Mouse (Mus musculus) mature B cell (primary cell): Measurements from ENCODE around the gene Tgtp1.
"Not testable (repeated sequence)": the region's sequence is repeated elsewhere in the genome, so short reads cannot be mapped to it uniquely, and the experiment has no call there.

Experiments used
- in situ Hi-C: fragments of 300-500 bp; cut with MboI; formaldehyde crosslinking; loops from 2 replicates; pipeline ENCODE4 v1.14.3; 2019

The Tgtp1 gene

DNA sequence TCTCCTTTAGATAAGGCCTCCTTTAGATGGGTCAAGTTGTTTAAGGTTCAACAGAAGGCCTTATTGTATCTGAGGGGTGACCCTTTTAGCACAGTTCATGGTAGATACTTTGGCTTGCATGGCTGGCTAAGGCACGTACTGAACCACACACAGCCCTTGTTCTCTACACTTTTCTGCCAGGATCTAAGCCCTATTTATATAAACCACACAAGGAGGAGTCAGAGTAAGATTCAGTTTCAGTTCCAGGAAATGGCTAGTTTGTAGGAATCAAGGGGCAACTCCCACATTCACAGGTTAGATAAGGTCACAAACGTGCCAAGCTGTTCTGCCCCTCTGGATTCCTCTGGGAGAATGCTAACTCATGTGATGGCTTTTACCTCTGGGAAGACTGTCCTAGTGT is at the start of gene Tgtp1:
TSS of gene Tgtp1 (minus strand) at position 155 of the 400 bp plus-strand sequence.
- in situ Hi-C loops = not testable (repeated sequence)

DNA sequence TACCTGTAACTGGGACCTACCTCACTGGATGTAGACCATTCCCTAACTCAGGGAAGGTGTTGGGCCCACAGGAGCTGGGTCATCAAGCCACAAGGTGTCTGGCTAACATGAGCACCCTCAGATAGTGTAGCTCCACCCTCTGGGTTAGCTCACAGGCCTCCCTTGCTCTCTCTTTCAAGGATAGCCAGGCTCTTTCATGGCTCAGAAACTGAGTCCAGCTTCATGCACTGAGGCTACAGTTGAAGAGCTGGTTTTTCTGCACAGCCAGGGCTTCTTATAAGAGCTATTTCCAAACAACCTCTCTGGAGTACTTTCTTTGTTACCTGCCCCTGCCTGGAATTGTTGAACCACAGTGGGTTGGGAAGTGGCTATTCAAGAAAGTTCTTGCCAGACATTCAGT is 18.1 kb upstream of the Tgtp1 start:
- in situ Hi-C loops = not testable (repeated sequence)

DNA sequence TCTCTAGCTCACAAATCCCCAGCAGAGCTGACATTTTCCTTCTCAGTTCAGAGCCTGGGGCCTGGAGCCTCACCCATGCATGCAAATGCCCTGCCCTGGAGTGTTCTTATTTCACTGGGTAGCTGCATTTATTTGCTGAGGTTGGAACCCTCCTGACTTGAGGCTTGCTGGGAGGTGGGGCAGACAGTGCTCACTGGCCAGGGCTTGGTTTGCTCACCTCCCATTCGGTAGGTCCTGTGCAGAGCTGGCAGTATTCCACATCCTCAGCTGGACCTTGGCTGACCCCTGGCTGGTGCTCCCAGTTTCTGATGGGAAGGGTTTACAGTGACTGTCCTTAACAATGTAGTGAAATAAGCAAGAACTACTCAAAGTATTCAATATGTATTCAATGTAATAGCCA is 12.8 kb upstream of the Tgtp1 start:
- in situ Hi-C loops = not testable (repeated sequence)

DNA sequence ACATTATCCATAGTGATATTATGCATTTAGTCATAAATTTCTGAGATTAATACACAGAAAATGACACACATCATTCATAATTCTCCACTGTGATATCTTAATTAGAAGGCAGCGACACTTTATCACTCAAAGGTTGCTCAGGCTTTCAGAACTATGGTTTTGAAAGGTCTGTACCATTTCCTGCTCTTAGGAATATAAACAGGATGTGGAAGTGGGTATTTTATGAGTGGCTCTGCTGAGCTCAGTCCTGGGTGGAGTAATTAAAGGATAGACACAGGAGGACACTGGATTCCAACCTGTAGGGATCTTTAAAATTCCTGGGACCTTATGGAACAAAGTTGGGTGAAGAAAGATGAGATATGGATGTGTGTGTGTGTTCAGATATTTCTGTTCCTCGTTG is 12.3 kb upstream of the Tgtp1 start:
- in situ Hi-C loops = not testable (repeated sequence)

DNA sequence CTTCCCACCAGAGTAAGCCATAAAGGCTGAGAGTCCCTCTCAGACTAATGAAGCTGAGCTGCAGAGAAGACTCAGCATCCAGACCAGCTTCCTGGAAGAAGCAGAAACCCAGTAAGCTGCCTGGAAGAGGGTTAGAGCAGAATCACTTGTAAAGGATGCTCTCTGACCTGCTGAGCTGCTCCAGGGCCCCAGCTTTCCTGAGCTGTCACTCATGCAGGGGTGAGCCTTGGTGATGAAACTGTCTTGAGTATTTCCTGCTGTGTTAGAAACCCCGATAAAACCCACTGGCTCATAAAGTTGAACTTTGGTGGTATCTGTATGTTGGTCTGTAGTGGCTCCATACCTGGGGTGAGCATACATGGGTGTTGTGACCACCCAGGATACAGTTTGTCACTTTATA is 6.4 kb upstream of the Tgtp1 start:
- in situ Hi-C loops = not testable (repeated sequence)

DNA sequence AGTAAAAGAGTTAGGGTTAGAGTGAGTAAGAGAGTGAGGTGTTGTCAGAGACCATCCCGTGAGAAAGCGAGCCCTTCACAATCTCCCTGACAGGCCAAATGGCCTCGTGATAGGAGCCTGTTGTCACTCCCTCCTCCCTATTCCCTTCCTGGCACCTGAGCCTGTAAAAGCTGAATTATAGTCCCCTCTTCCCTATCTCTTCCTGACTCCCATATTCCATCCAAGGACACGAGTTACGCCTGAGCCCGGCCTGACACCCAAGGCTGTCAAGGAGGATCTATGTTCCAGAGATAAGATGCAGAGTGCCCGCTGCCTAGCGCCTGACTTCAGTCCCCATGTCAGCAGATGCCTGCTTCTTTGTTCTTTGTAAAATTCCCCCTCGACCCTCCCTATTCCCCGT is 676 bp downstream of the Tgtp1 start:
- in situ Hi-C loops = not testable (repeated sequence)

DNA sequence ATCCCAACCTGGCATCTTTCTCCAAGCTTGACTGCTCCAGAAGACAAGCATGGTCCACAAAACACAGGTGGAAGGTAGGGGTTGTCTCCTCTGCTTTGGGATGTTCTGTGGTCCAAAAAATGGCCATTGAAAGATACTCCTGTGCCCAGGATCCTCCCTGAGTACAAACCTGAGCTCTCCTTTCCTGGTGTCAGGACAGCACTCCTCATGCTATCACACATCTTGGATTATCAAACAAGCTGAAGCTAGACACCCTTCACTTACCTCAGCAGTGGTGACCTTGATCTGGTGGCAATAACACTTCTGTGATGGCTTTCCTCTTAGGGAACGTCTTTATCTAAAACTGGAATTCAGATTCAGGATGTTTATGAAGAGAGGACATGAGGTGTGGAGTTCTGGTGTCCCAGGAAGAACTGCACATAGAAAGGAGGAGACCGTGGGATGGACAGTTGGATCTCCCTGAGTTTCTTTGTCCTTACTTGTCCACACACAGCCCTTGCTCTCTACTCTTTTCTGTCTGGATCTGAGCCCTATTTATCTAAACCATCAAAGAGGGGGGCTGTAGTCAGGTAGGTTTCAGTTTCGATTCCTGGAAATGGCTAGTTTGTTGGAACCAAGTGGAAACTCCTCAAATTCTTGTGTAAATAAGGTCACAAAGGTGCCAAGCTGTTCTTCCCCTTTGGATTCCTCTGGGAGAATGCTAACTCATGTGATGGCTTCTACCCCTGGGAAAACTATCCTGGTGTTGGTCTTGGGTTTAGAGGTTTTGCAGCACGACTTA is 2.0 kb downstream of the Tgtp1 start, which contains the start of gene Gm12185:
TSS of gene Gm12185 (minus strand) at position 487 of the 781 bp plus-strand sequence.
- in situ Hi-C loops = not testable (repeated sequence)

DNA sequence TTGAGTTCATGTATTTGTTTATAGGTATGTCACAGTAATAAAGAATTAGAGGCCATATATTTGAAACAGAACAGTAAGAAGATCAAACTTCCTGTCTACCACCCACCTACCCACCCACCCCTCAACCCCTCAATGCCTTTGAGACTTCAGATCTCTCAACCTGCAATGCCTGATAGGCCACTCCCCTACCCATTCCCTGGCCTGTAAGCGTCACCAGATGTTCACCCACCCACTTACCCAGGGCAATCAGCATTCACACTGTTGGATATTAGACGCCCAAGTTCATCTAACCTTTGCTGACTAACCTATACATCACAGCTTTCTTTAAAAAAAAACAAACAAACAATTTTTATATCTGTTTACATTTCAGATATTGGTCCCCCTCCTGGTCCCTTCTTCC is 4.0 kb downstream of the Tgtp1 start:
- in situ Hi-C loops = not testable (repeated sequence)

DNA sequence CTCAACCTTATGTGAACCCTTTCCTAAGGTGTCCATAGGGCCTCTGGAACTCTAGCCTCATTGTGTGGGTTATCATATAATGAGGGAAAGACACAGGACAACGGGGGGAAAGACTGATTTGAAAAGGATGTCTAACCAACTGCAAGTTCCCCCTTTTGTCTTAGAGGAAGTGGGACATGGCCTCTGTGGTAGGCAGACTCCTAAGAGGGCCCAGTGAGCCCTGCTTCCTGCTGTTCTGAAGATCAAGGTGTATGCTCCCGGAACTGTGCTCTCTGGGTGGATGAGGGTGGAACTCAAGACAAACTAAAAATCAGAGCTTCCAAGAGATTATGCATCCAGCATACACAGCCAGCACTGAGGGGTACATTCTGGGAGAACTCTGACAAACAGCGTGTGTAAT is 5.8 kb downstream of the Tgtp1 start:
- in situ Hi-C loops = not testable (repeated sequence)

DNA sequence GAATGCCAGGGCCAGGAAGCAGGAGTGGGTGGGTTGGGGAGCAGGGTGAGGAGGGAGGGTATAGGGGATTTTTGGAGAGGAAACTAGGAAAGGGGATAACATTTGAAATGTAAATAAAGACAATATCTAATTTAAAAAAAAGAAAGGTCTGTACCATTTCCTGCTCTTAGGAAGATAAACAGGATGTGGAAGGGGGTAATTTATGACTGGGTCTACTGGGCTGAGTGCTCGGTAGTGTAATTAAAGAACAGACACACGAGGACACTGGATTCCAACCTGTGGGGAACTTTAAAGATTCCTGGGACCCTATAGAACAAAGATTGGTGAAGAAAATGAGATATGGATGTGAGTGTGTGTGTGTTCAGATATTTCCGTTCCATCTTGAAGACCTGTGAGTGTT is 11.1 kb downstream of the Tgtp1 start:
- in situ Hi-C loops = not testable (repeated sequence)

DNA sequence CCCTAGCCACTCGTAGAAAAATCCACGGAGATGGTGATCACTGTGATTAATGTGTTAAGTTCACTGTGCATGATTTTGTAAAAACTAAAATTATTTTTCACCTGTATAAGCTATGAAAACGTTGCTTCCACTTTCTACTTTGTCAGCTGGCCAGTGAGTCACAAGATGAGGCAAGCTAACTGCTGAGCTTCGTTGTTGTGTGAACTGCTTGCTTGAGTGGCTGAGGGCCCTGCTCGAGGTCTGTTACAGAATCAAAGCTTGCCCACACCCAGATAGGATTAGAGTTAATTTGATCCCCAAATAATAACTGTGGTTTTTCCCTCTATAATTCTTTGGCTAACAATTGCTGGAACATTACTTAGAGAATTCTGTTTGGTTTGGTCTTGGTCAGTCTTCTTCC is 13.9 kb downstream of the Tgtp1 start:
- in situ Hi-C loops = not testable (repeated sequence)

DNA sequence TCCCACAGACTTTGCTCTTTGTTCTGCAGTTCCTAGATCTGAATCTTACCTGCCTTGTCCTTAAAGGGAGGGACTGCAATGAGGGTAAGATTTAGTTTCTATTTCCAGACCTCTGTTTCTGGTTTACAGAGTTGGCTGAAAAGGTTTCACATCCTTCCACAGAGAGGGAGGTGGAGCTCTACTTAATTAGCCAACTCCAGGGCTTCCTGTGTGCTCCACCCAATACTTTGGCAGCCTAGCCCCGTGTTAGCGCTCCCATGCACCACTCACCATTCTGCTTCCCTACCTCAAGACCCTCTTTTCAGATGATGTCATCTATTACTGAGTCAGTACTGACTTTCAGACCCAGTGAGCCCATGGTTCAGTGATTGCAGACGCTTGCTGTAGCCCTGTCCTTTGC is 14.7 kb downstream of the Tgtp1 start, which contains the start of gene 9930111J21Rik1:
TSS of gene 9930111J21Rik1 (minus strand) at position 148 of the 400 bp plus-strand sequence.
- in situ Hi-C loops = not testable (repeated sequence)

DNA sequence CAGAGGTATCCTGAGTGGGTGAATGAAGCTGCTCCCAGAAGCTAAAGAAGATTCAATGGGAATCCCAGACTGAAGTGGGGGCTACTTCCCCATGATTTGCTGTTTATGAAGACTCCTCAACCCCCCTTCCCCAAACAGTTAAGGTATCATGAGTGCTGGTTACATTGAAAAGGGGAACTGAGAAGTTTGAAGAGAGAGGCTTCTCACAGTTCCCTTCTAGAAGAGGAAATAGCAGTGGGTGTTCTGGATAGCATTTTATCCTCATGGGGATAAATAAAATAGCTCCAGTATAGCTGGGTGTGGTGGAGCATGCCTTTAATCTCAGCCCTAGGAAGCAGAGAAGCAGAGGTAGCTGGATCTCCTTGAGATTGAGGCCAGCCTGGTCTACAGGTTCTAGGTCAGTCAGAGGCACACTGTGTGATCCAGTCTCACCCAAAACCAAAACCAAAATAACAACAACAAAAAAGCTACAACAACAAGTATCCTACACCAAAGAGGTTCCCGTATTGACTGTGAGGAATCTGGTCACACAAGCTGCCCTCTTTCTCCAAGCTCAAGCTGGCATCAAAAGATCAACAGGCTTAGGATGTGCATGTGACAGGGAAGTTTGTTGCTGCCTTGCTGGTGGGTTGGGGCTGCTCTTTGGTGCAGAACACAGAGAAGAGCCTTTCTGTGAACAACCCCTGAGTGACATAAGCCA is 15.6 kb downstream of the Tgtp1 start, which contains the start of gene Olfr56:
TSS of gene Olfr56 (plus strand) at position 650 of the 700 bp plus-strand sequence.
- in situ Hi-C loops = not testable (repeated sequence)

DNA sequence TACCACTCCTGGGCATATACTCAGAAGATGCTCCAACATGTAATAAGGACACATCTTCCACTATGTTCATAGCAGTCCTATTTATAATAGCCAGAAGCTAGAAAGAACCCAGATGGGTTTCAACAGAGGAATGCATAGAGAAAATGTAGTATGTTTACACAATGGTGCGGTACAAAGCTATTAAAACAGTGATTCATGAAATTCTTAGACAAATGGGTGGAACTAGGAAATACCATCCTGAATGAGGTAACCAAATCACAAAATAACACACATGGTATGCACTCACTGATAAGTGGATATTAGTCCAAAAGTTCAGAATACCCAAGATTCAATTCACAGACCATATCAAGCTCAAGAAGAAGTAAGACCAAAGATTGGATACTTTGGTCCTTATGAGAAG is 19.3 kb downstream of the Tgtp1 start:
- in situ Hi-C loops = not testable (repeated sequence)

DNA sequence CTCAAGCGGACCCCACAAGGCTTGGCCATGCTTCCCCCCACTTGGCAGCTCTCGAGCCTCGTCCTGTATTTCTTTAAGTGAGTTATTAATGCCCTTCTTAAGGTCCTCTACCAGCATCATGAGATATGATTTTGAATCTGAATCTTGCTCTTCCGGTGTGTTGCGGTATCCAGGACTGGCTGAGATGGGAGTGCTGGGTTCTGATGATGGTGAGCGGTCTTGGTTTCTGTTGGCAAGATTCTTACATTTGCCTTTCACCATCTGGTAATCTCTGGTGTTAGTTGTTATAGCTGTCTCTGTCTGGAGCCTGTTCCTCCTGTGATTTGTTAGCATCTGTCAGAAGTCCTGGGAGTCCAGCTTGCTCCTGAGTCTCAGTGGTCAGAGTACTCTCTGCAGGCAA is 47.9 kb downstream of the Tgtp1 start, which contains the start of gene Psme2b:
TSS of gene Psme2b (minus strand) at position 101 of the 400 bp plus-strand sequence.
- in situ Hi-C loops = not testable (repeated sequence)

DNA sequence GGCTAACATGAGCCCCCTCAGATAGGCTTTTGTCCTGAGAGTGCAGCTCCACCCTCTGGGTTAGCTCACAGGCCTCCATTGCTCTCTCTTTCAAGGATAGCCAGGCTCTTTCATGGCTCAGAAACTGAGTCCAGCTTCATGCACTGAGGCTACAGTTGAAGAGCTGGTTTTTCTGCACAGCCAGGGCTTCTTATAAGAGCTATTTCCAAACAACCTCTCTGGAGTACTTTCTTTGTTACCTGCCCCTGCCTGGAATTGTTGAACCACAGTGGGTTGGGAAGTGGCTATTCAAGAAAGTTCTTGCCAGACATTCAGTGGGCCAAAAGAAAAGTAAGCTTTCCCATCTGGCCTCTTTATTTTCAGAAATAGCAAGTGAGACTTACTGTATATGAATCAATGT is 54.7 kb downstream of the Tgtp1 start:
- in situ Hi-C loops = not testable (repeated sequence)
